Comparison of ENCODE assay signal across 27 mouse cellular contexts in genomic region chr10:116697628-116698316, GRCm38 (mm10).
DNase-seq lines count a peak whose midpoint lies in the region; ATAC-seq lines count a peak whose summit lies in the region.
"Had no signal": no experiment of that assay in that cellular context is flagged by ENCODE, and none has a peak within 500 bp of the region (broad histone marks: within the 10 kb centered on the region; RNA-seq: fewer than 3 reads in every experiment).

No protein-coding gene starts in this region.

- H3K4me1 ChIP-seq in limb, embryonic 15.5 days, result peaks cover 17% of the 10 kb centered on the region
- peaks cover 6% of the 10 kb centered on the region for H3K4me1 ChIP-seq in neural tube, embryonic 15.5 days
- H3K4me1 ChIP-seq: forebrain, embryonic 12.5 days; heart, embryonic 10.5 days; intestine, embryonic 15.5 days; liver, embryonic 15.5 days had no signal

- peak; percentile 32 for DNase-seq in embryo, embryonic 10.5 days (ENCODE audit: low spot score)
- no peak for DNase-seq in embryo, embryonic 10 days (ENCODE audit: low spot score)
- peak; percentile 62 for DNase-seq in hindlimb bud, embryonic 11.5 days (ENCODE audit: extremely low spot score, low read depth, low spot score)
- DNase-seq in left cerebral cortex, postnatal 36 days (ENCODE audit: low spot score in 2 of 2), result no peak
- DNase-seq in frontal cortex, postnatal 10 days (ENCODE audit: low spot score in 2 of 2), result no peak
- no peak for DNase-seq in cerebellum, postnatal 14 days
- DNase-seq: adrenal gland, postnatal 10 days; cerebellum, adult 18-20 months; gastrocnemius, adult 2 months; heart, postnatal 4 days; kidney, postnatal 36 days; left cerebral cortex, postnatal 4 days; lung, postnatal 36 days; right cerebral cortex, postnatal 4 days; thymus, adult 2 months; thymus, postnatal 4 days had no signal

- no peaks in the 10 kb centered on the region for H3K36me3 ChIP-seq in limb, embryonic 15.5 days
- H3K36me3 ChIP-seq in neural tube, embryonic 15.5 days, result no peaks in the 10 kb centered on the region
- H3K36me3 ChIP-seq: embryonic facial prominence, embryonic 13.5 days; forebrain, embryonic 12.5 days; heart, embryonic 10.5 days; intestine, embryonic 15.5 days; liver, embryonic 15.5 days; lung, embryonic 15.5 days had no signal

- no peak overlapping the region for H3K27ac ChIP-seq in limb, embryonic 15.5 days
- no peak overlapping the region for H3K27ac ChIP-seq in neural tube, embryonic 15.5 days (replicated peaks)
- H3K27ac ChIP-seq: embryonic facial prominence, embryonic 13.5 days; forebrain, embryonic 12.5 days; gastrocnemius, adult 2 months; heart, embryonic 10.5 days; hindbrain, embryonic 14.5 days; intestine, embryonic 15.5 days; liver, embryonic 15.5 days; lung, embryonic 15.5 days had no signal

- no peaks in the 10 kb centered on the region for H3K9me3 ChIP-seq in limb, embryonic 15.5 days
- H3K9me3 ChIP-seq in neural tube, embryonic 15.5 days (replicated peaks), result no peaks in the 10 kb centered on the region
- H3K9me3 ChIP-seq: embryonic facial prominence, embryonic 13.5 days; heart, embryonic 10.5 days; intestine, embryonic 15.5 days; liver, embryonic 15.5 days; lung, embryonic 15.5 days had no signal

- peak overlapping the region; percentile 19 for H3K4me2 ChIP-seq in limb, embryonic 15.5 days
- peak overlapping the region; percentile 13; the same call in 1 of the 2 replicates for H3K4me2 ChIP-seq in neural tube, embryonic 15.5 days
- H3K4me2 ChIP-seq: embryonic facial prominence, embryonic 13.5 days; forebrain, embryonic 12.5 days; hindbrain, embryonic 14.5 days; intestine, embryonic 15.5 days; liver, embryonic 15.5 days; lung, embryonic 15.5 days had no signal

- H3K27me3 ChIP-seq in limb, embryonic 15.5 days, result no peaks in the 10 kb centered on the region
- H3K27me3 ChIP-seq in neural tube, embryonic 15.5 days (replicated peaks), result no peaks in the 10 kb centered on the region
- H3K27me3 ChIP-seq: embryonic facial prominence, embryonic 13.5 days; forebrain, embryonic 12.5 days; intestine, embryonic 15.5 days; liver, embryonic 15.5 days; lung, embryonic 15.5 days; megakaryocyte, embryonic 14.5 days had no signal

- 25% methylated on average over 14 of the region's 14 CpGs for WGBS in limb, embryonic 15.5 days
- WGBS in neural tube, embryonic 15.5 days, result 33% methylated on average over 14 of the region's 14 CpGs

- no peak overlapping the region for H3K4me3 ChIP-seq in limb, embryonic 15.5 days
- no peak overlapping the region for H3K4me3 ChIP-seq in neural tube, embryonic 15.5 days (replicated peaks)
- H3K4me3 ChIP-seq: embryonic facial prominence, embryonic 13.5 days; erythroblast, embryonic 14.5 days; forebrain, embryonic 12.5 days; gastrocnemius, adult 2 months; heart, embryonic 10.5 days; intestine, embryonic 15.5 days; liver, embryonic 15.5 days; lung, embryonic 15.5 days; megakaryocyte, embryonic 14.5 days had no signal

- no peak for ATAC-seq in limb, embryonic 15.5 days (ENCODE audit: insufficient number of reproducible peaks, low FRiP score, low TSS enrichment, low read depth)
- ATAC-seq in neural tube, embryonic 15.5 days (ENCODE audit: low FRiP score), result no peak; the same call in 1 of the 2 replicates
- ATAC-seq: intestine, embryonic 15.5 days had no signal

- no peak overlapping the region for H3K9ac ChIP-seq in limb, embryonic 15.5 days
- H3K9ac ChIP-seq in neural tube, embryonic 15.5 days (replicated peaks), result no peak overlapping the region
- H3K9ac ChIP-seq: embryonic facial prominence, embryonic 13.5 days; forebrain, embryonic 12.5 days; hindbrain, embryonic 14.5 days; intestine, embryonic 15.5 days; liver, embryonic 15.5 days; lung, embryonic 15.5 days had no signal

- intact Hi-C loops in left cerebral cortex, postnatal 36 days (cut with DNase I), result no loop called here

Comparison
In these comparisons a context has a peak if more than half of its experiments do, and no peak if none do; other contexts are left out.
1. DNase-seq: peak in embryo, embryonic 10.5 days (single experiment) and hindlimb bud, embryonic 11.5 days (single experiment); none in embryo, embryonic 10 days (single experiment), left cerebral cortex, postnatal 36 days (0 of 2), frontal cortex, postnatal 10 days (0 of 2) and cerebellum, postnatal 14 days (0 of 2).